Mouse (Mus musculus) neural tube, embryonic 14.5 days (tissue): ENCODE measurements at regions not wholly inside any gene's neighbourhood (a gene's known extent, or its start where the extent isn't known, plus 50 kb on each side); places are given as distances from the start of the nearest gene placed in this dataset.

Experiments used
- ATAC-seq: fragments of 200-750 bp; cut with Nextera tagmentation; 2 replicates; pipeline ENCODE4 v1.8.0; 2017; ENCODE audit warnings: low read depth, mild to moderate bottlenecking, moderate TSS enrichment, moderate library complexity
- H3K27ac ChIP-seq: fragments of 300-500 bp; sonication (generic); 2 replicates; pipeline ENCODE4 v1.5.1; 2014; ENCODE audit warnings: low read depth, mild to moderate bottlenecking, control low read depth, low read length, moderate library complexity, mixed read lengths
- H3K27me3 ChIP-seq: fragments of 300-500 bp; sonication (generic); 2 replicates; pipeline ENCODE4 v1.6.1; 2014; ENCODE audit warnings: low read length; ENCODE audit not compliant: control insufficient read depth, insufficient read depth
- H3K36me3 ChIP-seq: fragments of 300-500 bp; sonication (generic); 2 replicates; pipeline ENCODE4 v1.6.1; 2014; ENCODE audit warnings: low read length, mixed read lengths; ENCODE audit not compliant: control insufficient read depth, insufficient read depth
- H3K4me1 ChIP-seq: fragments of 300-500 bp; sonication (generic); 2 replicates; pipeline ENCODE4 v1.6.1; 2014; ENCODE audit warnings: low read length; ENCODE audit not compliant: control insufficient read depth, insufficient read depth
- H3K4me2 ChIP-seq: fragments of 300-500 bp; sonication (generic); 2 replicates; pipeline ENCODE4 v1.6.1; 2014; ENCODE audit warnings: mild to moderate bottlenecking, low read depth, low read length, control low read depth
- H3K4me3 ChIP-seq: fragments of 300-500 bp; sonication (generic); 2 replicates; pipeline ENCODE4 v1.5.1; 2014; ENCODE audit warnings: low read depth, low read length, control low read depth, mixed read lengths
- H3K9ac ChIP-seq: fragments of 300-500 bp; sonication (generic); replicated peaks from 2 replicates; pipeline ENCODE4 v1.6.1; 2014; ENCODE audit warnings: low read depth, mild to moderate bottlenecking, control low read depth, low read length, mixed read lengths
- H3K9me3 ChIP-seq: fragments of 300-500 bp; sonication (generic); 2 replicates; pipeline ENCODE4 v1.6.1; 2016; ENCODE audit warnings: low read length; ENCODE audit not compliant: control insufficient read depth
- WGBS: fragments of 180-500 bp; shearing (Covaris S2); extraction: QIAGEN DNeasy Blood & Tissue Kit; methylation state at CpG from one replicate; pipeline ENCODE4 v1.1.7; 2014; 5-methylcytosine and 5-hydroxymethylcytosine counted together

DNA sequence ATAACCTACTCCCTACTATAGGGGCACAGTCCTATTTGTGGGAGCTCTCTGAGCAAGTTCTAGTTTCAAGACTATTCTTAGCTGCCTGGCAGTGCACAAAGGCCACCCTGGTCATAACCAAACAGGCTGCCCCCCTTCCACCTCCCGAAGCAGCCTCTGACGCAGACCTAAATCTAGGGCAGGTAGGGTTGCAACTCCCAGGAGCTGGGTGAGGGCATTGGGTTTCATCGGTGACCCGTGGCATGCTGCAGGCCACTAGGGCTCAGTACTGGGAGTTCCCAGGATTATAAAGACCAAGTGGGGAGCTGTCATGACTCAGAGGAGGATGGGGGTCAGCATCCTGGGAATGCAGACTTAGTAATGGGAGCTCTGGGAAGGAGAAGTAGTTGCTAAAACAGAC lies 818.8 kb upstream of the Car8 start:
- Histone ChIP-seq H3K4me3 (no peak overlapping the region), H3K9ac (no peak overlapping the region), H3K4me2 (no peak overlapping the region), H3K4me1 (no peaks in the 10 kb centered on the region; the same call in 1 of the 2 replicates), H3K36me3 (no peaks in the 10 kb centered on the region), H3K27ac (no peak overlapping the region), H3K9me3 (no peaks in the 10 kb centered on the region), H3K27me3 (no peaks in the 10 kb centered on the region)
- 79% methylated on average over 4 of the region's 4 CpGs for WGBS
- no peak for ATAC-seq

DNA sequence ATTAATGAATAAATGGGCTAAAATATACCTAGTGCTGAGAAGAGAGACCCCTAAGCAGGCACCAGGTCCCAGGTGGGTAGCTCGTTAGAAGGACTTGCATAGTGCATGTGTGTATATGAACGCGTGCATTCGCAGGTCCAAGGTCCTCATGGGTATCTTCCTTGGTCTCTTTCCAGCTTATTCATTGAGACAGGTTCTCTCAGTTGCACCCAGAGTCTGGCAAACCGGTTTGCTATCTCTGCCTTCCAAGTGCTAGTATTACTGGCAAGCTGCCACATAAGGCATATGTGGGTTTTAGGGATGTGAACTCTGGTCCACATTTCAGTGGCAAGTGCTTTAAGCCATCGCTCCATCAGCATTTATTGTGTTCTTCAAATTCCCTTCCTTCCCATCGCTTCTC lies 818.3 kb upstream of the Car8 start:
- Histone ChIP-seq H3K9me3 (no peaks in the 10 kb centered on the region), H3K27ac (no peak overlapping the region), H3K27me3 (no peaks in the 10 kb centered on the region), H3K36me3 (no peaks in the 10 kb centered on the region), H3K9ac (no peak overlapping the region), H3K4me3 (no peak overlapping the region), H3K4me1 (no peaks in the 10 kb centered on the region; the same call in 1 of the 2 replicates), H3K4me2 (no peak overlapping the region)
- ATAC-seq, result no peak
- WGBS, result 90% methylated on average over 7 of the region's 7 CpGs

DNA sequence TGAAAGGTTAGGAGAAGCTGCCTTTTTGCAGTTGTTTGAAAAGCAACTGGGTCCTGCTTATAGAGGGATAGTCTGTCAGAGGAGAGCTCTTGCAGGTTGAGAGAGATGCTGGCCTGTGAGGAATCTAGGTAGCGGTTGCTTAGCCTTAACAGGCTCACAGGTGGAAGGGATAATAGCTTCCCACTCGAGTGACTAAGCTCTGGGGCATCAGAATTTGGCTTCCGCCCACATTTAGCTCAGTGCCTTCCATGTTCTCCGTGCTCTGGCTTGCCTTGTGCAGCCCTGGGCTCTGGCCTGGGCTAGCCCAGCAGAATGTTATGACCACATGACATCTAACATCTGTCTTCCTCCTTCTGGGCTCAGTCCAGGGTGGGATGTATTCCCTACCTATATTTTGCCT lies 817.0 kb upstream of the Car8 start:
- 75% methylated on average over 4 of the region's 4 CpGs for WGBS
- no peak overlapping the region for H3K9ac ChIP-seq
- no peak overlapping the region for H3K27ac ChIP-seq
- H3K36me3 ChIP-seq, result no peaks in the 10 kb centered on the region
- H3K4me3 ChIP-seq, result no peak overlapping the region
- ATAC-seq, result no peak; the same call in 1 of the 2 replicates
- H3K9me3 ChIP-seq, result no peaks in the 10 kb centered on the region
- no peaks in the 10 kb centered on the region; the same call in 1 of the 2 replicates for H3K4me1 ChIP-seq
- H3K4me2 ChIP-seq, result no peak overlapping the region
- no peaks in the 10 kb centered on the region for H3K27me3 ChIP-seq

- Histone ChIP-seq H3K4me2 (no peak overlapping the region), H3K4me1 (no peaks in the 10 kb centered on the region; the same call in 1 of the 2 replicates), H3K9me3 (no peaks in the 10 kb centered on the region), H3K36me3 (no peaks in the 10 kb centered on the region), H3K4me3 (no peak overlapping the region), H3K27ac (no peak overlapping the region), H3K9ac (no peak overlapping the region), H3K27me3 (no peaks in the 10 kb centered on the region)
- WGBS, result 61% methylated on average over 9 of the region's 9 CpGs
- ATAC-seq, result no peak
These were observed 816.5 kb upstream of the Car8 start for GRCm38 (mm10) chr4:9055266-9055820.

DNA sequence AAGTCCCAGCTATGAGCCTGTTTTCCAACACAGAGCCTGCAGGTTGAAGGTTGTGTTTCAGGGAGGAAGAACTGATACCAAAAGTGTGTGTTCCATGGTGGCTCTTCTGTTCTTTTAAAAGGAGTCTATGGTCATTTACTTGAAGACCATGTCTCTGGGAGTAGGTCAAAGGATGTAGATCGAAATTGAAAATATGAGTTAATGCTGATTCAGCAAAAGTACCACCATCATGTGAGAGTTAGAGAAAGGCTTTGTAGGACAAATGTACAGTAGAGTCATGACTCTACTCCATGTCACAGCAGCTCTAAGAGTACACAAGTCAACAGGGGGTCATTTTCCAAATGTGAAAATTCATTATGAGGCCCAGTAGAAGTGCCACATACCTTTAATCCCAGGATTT lies 810.0 kb upstream of the Car8 start:
- WGBS, result 100% methylated on average over 1 of the region's 1 CpGs

DNA sequence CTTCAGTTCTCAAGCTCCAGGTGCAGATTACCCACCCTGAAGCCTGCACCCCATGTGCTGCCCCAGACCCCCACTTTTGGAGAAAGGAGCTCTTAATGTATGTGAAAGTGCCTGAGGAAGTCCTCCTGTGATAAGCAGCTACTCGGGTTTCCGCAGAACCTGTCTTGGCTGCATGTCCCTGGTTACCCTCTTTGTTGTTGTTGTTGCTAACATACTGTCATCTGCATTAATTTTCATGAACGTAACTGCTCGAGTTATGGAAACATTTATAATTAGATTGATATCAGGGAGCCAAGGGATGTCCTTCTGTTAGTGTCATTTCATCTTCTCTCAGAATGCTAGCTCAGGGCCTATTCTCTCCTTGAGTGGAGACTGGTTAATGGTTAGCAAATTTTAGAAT lies 808.3 kb upstream of the Car8 start:
- H3K9me3 ChIP-seq, result no peaks in the 10 kb centered on the region
- no peak overlapping the region for H3K27ac ChIP-seq
- H3K4me1 ChIP-seq, result no peaks in the 10 kb centered on the region
- no peak for ATAC-seq
- H3K4me3 ChIP-seq, result no peak overlapping the region
- no peak overlapping the region for H3K9ac ChIP-seq
- H3K4me2 ChIP-seq, result no peak overlapping the region
- no peaks in the 10 kb centered on the region for H3K27me3 ChIP-seq
- WGBS, result 83% methylated on average over 4 of the region's 4 CpGs
- H3K36me3 ChIP-seq, result no peaks in the 10 kb centered on the region

More for the DNA sequence above, 810.0 kb upstream of the Car8 start:
- Histone ChIP-seq H3K9me3 (no peaks in the 10 kb centered on the region), H3K9ac (no peak overlapping the region), H3K4me2 (no peak overlapping the region), H3K27ac (no peak overlapping the region), H3K36me3 (no peaks in the 10 kb centered on the region), H3K27me3 (no peaks in the 10 kb centered on the region), H3K4me3 (no peak overlapping the region), H3K4me1 (no peaks in the 10 kb centered on the region)
- no peak for ATAC-seq

DNA sequence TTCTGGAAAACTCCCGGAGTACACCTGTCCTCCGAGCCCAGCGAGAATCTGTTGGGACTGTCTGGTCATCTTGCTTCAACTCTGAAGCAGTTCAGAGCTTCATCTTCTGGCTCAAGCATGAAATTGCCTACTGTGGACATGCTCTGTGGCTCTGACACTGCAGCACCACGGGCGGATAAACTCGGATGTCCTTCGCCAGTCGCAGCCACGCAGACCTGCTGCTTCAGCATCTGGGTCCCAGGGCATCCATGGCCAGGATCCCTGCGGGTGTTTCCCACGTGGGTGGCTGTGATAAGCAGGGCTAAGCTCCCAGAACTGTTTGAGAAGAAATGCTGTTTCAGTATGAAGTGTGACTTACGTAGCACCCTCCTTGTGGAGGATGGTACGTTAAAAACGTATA lies 807.6 kb upstream of the Car8 start:
- WGBS, result 92% methylated on average over 14 of the region's 14 CpGs
- no peaks in the 10 kb centered on the region for H3K27me3 ChIP-seq
- no peaks in the 10 kb centered on the region for H3K9me3 ChIP-seq
- ATAC-seq, result no peak
- H3K4me1 ChIP-seq, result no peaks in the 10 kb centered on the region
- H3K27ac ChIP-seq, result no peak overlapping the region
- no peaks in the 10 kb centered on the region for H3K36me3 ChIP-seq
- H3K4me2 ChIP-seq, result no peak overlapping the region
- no peak overlapping the region for H3K9ac ChIP-seq
- no peak overlapping the region for H3K4me3 ChIP-seq

- no peaks in the 10 kb centered on the region for H3K4me1 ChIP-seq
- 75% methylated on average over 4 of the region's 4 CpGs for WGBS
These were observed 807.2 kb upstream of the Car8 start for GRCm38 (mm10) chr4:9046030-9046429.

GRCm38 (mm10) chr4:9036005-9036404 lies 797.2 kb upstream of the Car8 start:
- no peak for ATAC-seq

More at GRCm38 (mm10) chr4:9046030-9046429, 807.2 kb upstream of the Car8 start:
- Histone ChIP-seq H3K9me3 (no peaks in the 10 kb centered on the region), H3K27me3 (no peaks in the 10 kb centered on the region), H3K27ac (no peak overlapping the region), H3K4me3 (no peak overlapping the region), H3K4me2 (no peak overlapping the region), H3K36me3 (no peaks in the 10 kb centered on the region), H3K9ac (no peak overlapping the region)
- no peak for ATAC-seq

More at GRCm38 (mm10) chr4:9036005-9036404, 797.2 kb upstream of the Car8 start:
- Histone ChIP-seq H3K36me3 (no peaks in the 10 kb centered on the region), H3K27me3 (no peaks in the 10 kb centered on the region), H3K4me1 (no peaks in the 10 kb centered on the region), H3K4me3 (no peak overlapping the region), H3K27ac (no peak overlapping the region), H3K9me3 (no peaks in the 10 kb centered on the region), H3K9ac (no peak overlapping the region), H3K4me2 (no peak overlapping the region)
- 90% methylated on average over 4 of the region's 4 CpGs for WGBS
